Mouse (Mus musculus): ENCODE results near the gene Litaf.
"Not testable (repeated sequence)": the region's sequence is repeated elsewhere in the genome, so short reads cannot be mapped to it uniquely, and the experiment has no call there.

The Litaf gene

DNA sequence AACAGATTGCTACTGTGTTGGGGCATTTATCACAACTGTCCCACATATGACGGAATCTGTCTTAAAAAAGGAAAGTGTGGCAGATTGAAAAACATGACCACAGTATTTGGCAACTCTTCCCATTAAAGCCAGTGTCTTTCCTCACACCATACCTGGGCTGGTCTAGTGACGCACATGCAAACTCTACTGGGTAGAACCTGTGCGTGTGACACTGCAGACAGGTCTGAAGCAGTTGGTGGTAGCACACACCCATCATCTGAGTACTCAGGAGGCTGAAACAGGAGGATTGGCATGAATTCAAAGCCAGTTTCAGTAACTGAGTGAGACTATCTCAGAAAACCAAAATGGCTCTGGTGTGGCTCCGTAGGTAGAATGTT lies 43.9 kb downstream of the Litaf start:
- no peak for DNase-seq (ENCODE audit: low read depth)

DNA sequence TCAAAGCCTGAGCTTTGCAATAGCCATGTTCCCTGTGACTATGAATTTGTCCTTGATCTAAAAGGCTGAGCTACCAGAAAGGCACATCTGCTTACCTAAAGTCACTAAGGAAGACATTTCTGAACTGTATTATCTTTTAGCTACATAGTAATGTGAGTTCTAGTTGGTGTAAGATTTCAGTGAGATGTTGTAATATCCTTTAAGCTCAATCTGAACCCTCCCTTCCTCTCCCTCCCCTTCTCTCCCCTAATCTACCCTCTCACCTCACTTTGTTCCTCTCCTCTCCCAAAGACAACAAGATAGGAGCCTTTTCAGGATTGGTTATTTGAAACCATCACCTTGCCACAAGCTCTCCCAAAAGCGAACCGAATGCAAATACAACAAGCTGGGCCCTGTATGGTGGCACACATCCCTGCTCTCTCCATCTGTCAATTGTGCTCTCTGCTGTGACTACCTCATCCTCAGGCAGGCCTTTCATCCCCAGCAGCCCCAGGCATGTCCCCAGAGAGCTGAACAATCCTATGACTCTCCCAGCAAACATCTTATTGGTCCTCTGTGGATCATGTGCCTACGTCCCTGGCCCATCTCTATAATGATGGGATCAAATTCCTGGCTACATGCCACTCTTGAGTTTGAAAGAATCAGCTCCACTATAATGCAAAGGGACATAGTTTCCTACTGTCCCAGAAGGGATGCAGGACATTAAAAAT lies 44.4 kb downstream of the Litaf start:
- no peak for DNase-seq (ENCODE audit: low read depth)

DNA sequence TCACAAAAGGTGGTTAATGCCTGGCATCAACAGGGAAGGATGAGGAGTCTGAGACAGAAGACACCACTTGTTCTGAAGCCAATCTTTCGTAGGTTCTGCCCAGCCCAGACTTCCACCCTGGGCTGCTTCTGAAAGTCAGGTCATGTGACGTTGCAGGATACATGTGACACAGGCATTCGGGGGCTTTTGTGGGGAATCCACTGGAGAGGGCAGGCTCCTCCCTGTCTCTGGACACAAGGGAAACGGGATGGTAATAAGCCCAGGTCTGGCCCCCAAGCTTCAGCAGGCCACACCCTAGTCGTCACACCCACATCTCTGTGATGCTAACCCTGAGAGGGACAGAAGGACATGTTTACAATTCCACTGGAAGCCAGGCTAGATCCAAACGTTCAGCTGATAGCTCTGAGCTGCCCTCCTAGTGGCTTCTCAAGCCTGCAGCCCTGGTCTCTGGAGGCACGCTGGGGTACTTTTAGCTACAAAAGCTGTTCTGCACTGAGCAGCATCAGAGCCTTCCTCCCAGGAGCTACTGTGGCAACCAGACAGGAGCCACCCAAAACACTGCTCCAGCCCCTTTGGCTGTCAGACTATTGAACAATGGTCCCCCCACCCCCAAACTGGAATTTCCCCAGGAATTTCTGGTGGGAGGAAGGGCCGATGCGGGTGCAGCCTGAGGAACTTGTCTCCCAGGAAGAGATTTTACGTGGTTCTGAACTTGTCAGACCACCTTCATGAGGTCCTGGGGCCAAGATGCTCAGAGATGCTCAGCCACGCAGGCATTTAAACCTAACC lies 48.0 kb downstream of the Litaf start:
- no peak for DNase-seq (ENCODE audit: low read depth)

DNA sequence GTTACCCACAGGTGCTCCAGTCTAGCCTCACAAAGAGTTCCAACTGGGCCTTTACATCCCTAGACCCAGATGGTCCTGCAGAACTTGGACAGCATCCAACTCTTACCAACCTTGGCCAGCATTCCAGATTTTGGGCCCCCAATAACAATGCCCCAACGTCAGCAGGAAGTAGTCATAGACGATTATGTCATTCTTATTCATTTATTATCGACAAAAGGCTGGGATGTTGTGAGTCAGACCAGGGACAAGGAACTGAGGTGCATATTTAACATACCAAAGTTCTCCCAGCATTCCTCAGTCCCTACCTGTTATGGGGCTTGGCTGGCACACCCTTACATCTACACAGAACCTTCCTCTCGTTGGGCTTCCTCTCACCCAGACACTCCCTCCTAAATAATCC lies 49.6 kb downstream of the Litaf start:
- no peak for DNase-seq (ENCODE audit: low read depth)

DNA sequence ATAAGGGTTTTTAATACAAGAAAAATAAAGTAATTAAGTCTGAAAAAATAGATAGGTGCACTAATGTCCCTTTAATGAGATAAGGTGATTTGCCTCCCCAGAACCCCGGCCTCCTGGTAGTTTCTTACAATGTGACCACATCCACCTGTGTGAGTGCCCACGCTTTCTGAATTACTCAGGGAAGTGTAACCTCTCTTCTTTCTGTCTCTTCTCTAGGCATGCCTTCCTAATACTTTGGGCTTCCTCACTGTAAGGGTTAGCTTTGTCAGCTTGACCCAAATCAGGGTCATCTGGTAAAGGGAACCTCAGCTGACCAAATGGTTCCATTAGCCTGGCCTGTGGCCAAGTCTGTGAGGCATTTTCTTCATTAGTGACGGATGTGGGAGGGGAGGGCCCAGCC lies 51.5 kb downstream of the Litaf start:
- DNase-seq (ENCODE audit: low read depth) = no peak

GRCm38 (mm10) chr16:11013464-11014147 lies 52.4 kb downstream of the Litaf start:
- not testable (repeated sequence) for DNase-seq (ENCODE audit: low read depth)

GRCm38 (mm10) chr16:11012571-11013463 lies 53.1 kb downstream of the Litaf start:
- peak; percentile 60 for DNase-seq (ENCODE audit: low read depth)

DNA sequence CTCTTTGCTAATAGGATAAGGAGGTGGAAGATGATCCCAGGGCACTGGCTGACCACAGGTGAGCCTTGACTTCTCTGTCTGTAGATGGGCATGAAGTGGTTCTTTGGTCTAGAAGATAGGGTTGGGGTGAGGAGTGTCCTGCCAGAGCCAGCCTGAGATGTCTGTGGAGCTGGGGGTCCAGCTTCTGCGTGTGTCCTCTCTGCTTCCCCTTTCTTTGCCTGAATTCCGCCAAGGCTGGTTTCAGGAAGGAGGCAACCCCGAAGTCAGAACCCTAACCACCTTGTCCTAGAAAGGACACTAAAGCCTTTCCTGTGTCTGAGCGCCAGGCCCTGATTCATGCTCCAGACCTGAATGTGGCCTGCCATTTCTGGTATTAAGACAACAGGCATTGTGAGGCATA lies 54.0 kb downstream of the Litaf start:
- no peak for DNase-seq (ENCODE audit: low read depth)

GRCm38 (mm10) chr16:11011206-11011605 lies 54.8 kb downstream of the Litaf start:
- no peak for DNase-seq (ENCODE audit: low read depth)

GRCm38 (mm10) chr16:11010270-11010669 lies 55.7 kb downstream of the Litaf start:
- no peak for DNase-seq (ENCODE audit: low read depth)

DNA sequence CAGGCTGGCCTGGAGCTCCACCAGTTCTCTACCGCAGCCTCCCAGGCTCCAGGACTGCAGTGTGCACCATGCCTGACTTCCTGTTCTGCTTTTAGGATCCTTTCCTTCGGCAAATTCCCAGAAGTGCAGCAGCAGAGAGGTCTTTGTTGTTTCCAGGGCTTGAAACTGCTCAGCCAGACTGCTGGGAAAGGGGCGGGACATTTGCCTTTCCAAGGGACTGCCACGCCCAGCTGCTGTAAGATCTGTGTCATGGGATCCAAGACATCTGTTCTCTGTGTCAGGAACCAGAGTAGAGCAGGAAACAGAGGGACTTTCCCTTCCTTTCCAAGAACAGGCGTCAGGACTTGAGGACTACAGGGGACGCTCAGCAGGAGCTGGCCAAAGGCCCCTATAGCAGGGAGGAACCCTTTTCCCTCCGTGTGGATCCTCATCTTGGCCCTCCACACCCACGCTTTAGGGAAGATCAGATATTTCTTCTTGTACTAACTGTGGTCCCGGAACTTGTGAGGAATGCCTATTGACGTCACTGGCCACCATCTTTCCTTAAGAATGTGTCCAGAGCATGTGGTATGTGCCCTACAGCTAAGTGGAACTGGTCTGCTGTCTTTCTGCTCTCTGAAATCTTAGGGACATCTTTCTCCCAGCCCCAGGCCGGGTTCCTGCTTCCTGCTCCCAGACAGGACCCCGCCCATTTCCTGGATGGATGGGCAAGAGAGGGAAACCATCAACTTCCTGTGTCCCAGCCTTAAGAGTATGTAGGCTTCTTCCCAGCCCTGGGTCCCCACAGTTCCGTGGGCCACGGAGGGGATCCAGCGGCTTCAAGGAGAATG lies 57.6 kb downstream of the Litaf start:
- no peak for DNase-seq (ENCODE audit: low read depth)

GRCm38 (mm10) chr16:11006100-11006499 lies 59.9 kb downstream of the Litaf start:
- no peak for DNase-seq (ENCODE audit: low read depth)

DNA sequence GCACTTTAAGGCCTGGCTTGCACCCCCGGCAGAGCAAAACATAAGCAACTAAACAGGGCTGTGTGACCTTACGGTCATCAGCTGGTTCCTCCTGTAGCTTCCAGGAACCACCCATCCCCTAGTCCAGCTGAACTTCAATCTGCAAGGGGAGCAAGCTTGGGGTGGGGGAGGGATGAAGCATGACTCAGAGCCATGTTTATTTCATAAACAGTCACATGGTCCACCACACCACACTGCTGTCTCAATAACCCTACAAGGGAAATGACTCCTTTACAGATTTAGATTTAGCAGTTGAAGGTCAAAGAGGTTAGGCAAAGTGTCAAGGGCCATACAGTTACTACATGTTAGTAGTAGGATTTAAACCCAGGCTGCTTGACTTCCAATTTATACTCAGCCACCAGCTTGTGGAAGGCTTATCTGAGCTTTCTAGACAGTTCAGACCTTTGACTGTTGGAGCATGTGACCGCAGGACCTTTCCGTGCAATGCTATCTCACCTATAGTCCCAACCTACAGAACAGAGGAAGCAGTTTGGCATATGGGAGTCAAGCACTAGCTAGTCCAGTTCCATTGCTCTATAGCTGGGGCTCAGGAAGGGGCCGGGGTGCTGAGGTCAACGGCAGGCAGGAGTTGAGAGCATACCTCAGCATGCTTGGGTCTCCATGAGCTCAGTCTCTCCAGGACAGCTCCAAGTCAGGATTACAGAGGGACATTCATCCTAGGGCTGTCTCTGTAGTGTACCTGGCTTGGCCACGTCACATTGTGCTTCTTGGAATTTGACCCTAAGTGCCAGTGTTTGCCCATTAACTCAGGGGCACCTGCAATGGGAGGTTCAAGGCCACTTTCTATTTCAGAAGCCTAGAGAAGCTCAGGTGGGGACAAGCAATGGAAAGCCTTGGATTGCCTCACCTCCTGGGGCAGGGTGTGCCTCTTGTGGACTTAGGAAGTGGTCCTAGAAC lies 64.0 kb downstream of the Litaf start:
- DNase-seq (ENCODE audit: low read depth) = no peak

DNA sequence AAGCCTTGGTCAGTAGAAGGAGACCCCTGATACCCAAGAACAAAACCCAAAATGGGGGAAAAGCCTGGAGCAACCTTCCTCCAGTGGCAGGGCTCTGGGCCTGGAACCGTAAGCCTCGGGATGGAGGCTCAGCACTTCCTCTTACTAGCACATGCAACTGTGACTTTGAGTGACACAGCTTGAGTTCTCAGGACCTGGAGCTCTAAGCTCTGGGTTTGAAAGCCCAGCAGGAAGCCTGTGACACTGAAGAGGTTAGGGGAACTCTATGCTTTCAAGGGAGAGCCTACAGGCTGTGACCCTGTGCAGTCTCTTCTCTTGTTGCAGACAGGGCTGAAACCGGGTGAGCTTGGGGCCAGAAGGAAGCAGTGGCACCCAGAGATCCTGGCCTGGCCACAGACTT lies 66.1 kb downstream of the Litaf start:
- DNase-seq (ENCODE audit: low read depth) = no peak

DNA sequence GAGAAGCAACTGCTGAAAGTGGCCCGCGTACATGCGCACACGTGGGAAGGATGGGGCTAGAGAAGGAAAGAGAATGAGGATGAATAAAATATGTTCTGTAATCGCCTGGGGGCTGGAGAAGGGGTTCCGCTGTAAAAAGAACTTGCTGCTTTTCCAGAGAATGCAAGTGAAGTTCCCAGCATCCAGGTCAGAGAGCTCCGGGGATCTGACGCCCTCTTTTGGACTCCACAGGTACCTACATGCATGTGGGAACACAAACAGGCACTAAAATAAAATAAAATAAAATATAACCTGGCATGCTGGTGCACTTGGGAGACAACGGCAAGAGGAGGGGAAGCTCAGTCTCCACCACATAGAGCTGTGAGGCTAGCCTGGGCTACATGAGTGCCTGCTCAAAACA lies 67.7 kb downstream of the Litaf start:
- DNase-seq (ENCODE audit: low read depth) = no peak

DNA sequence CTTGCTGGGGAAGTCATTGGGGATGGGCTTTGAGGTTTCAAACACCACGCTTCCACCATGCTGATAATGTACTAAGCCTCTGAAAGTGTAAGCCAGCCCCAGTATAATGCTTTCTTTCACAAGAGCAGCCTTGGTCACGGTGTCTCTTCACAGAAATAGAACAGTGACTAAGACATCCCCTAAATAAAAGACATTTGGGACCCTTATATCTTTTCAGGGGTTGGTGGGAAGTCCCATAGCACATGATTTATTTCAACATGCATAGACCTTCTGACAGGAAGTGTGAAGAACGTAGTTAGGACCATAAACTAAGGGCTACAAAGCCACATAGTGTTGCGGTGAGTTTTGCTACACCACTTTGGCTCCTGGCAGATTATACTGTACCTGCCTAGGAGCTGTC lies 69.4 kb downstream of the Litaf start:
- no peak for DNase-seq (ENCODE audit: low read depth)

DNA sequence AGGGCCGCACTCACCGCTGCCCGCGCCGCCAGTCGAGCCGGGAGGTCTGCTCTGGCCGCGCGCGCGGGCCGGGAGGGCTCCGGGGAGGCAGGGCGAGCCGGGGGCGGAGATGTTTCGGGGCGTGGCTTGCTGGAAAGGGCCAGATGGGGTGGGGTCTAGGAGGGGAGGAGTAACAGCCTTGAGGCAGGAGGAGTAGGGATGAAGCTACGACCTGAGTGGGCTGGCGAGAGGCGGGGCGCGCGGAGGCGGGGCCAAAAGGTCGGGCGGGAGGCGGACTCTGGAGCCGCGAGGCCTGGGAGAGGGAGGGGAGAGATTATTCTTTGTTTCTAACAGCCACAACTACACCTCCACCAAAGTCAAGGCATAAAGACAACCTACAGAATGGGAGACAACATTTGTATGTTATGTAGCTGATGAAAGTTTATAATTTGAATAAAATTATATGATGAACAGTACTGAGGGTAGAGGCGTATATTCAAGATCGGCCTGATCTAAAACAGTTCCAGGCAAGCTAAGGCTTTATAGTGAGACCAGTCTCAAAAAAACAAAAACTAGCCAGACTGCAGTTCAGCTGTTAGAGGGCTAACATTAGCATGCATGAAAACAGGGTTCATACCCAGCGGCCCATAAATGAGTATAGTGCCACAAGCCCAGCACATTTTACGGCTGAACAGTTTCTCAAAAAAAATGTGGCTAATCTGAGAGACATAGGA lies 72.8 kb downstream of the Litaf start:
- peak; percentile 88 for DNase-seq (ENCODE audit: low read depth)

GRCm38 (mm10) chr16:10992090-10993031 lies 73.6 kb downstream of the Litaf start:
- peak; percentile 61 for DNase-seq (ENCODE audit: low read depth)
